Mouse (Mus musculus): ENCODE measurements around the gene Icos. TPM values are rescaled to one million over a fixed set of nuclear protein-coding genes. Genes with fewer than 3 reads are reported as not detected.

The Icos gene
- total RNA-seq, 2 experiments from 2014 or later: 0.08 to 0.15 TPM

GRCm38 (mm10) chr1:61035270-61035669 lies 57.5 kb downstream of the Icos start:
- DNase-seq (ENCODE audit: low spot score in 2 of 2): no peak

- no peak for DNase-seq (ENCODE audit: low spot score in 2 of 2)
Measured at GRCm38 (mm10) chr1:61038223-61038622, 60.5 kb downstream of the Icos start.

DNA sequence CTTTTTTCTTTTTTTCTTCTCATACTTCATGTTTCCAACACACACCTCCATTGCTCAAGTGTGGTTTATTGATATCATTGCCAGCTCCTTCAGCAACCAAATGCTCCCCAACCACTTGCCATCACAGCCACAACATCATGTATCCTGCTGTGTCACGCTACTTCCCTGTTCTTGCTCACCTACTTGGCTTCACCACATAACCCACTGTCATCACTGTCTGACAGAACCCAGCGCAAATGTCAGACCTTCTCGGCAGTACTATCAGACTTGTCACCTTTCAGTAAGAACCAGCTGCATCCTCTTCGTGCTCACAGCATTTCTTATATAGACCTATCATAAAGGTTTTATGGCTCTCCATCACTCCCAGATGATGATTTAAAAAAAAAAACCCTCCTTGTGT lies 61.6 kb downstream of the Icos start:
- no peak for DNase-seq (ENCODE audit: low spot score in 2 of 2)

- DNase-seq (ENCODE audit: low spot score in 2 of 2): no peak
Measured at GRCm38 (mm10) chr1:61040401-61040800, 62.7 kb downstream of the Icos start.

DNA sequence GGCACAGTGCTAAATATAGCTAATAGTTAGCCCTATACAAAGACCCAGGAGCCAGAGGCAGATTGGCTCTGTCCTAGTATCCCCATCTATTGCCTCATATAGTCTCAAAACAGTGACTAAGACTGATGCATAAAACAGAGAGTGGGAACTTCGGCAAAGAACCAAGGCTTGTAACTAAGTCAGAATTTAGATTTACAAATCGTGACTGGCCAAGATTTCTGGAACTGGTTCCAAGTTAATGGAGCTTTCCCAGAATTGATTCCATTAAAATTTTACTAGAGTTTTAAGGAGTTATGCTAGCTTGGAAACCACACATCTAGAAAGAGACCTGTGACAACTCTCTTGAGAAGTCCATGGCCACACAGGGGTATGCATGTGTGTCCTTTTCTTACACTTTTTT lies 65.1 kb downstream of the Icos start:
- no peak for DNase-seq (ENCODE audit: low spot score in 2 of 2)

- no peak for DNase-seq (ENCODE audit: low spot score in 2 of 2)
Measured at GRCm38 (mm10) chr1:61046055-61046705, 68.5 kb downstream of the Icos start.

GRCm38 (mm10) chr1:61047336-61047735 lies 69.6 kb downstream of the Icos start:
- no peak for DNase-seq (ENCODE audit: low spot score in 2 of 2)

Other genes starting within 250 kb of the Icos start
- gene Ctla4, start 90.9 kb upstream of the Icos start, total RNA-seq (2021): not detected